Mouse (Mus musculus): ENCODE data around the gene Clca2. TPM values are rescaled to one million over a fixed set of nuclear protein-coding genes. Genes with fewer than 3 reads are reported as not detected.

Clca2 gene
- polyA plus RNA-seq (2015; fragmentation: Nextera tagmentation; extraction: Ambion mirVana): not detected in 2 replicates

- WGBS: 83% methylated on average over 6 of the region's 6 CpGs
- no peaks in the 10 kb centered on the region for H3K36me3 ChIP-seq (ENCODE audit: control insufficient read depth, insufficient read depth, low read length)
- ATAC-seq: no peak
Observed at GRCm38 (mm10) chr3:145099291-145099690, at the start of gene Clca2. Gene Clca2, minus strand, starts transcription at chr3:145099443.

GRCm38 (mm10) chr3:145147952-145148351, 48.7 kb upstream of the Clca2 start:
- no peaks in the 10 kb centered on the region for H3K4me1 ChIP-seq (ENCODE audit: control insufficient read depth, insufficient read depth, low read depth, low read length)
- no peak for ATAC-seq

More at GRCm38 (mm10) chr3:145099291-145099690, at the start of gene Clca2:
- Histone ChIP-seq H3K9me3 (ENCODE audit: control insufficient read depth, low read length) (no peaks in the 10 kb centered on the region), H3K4me3 (ENCODE audit: low read length) (no peak within 1 kb of the TSS), H3K27ac (ENCODE audit: low read depth, low read length) (no peak within 1 kb of the TSS), H3K4me2 (ENCODE audit: low read length) (no peak within 1 kb of the TSS), H3K9ac (ENCODE audit: low read depth, low read length) (no peak within 1 kb of the TSS), H3K27me3 (replicated peaks; ENCODE audit: control insufficient read depth, insufficient read depth, low read length) (no peaks in the 10 kb centered on the region), H3K4me1 (ENCODE audit: control insufficient read depth, insufficient read depth, low read depth, low read length) (no peaks in the 10 kb centered on the region)

GRCm38 (mm10) chr3:145147483-145147882, 48.2 kb upstream of the Clca2 start:
- 0 out of 2 replicates have a peak, but pooled peaks cover 3% of the 10 kb centered on the region for H3K36me3 ChIP-seq (ENCODE audit: control insufficient read depth, insufficient read depth, low read length)
- H3K9me3 ChIP-seq (ENCODE audit: control insufficient read depth, low read length): no peaks in the 10 kb centered on the region
- WGBS: 82% methylated on average over 2 of the region's 2 CpGs
- no peaks in the 10 kb centered on the region for H3K4me1 ChIP-seq (ENCODE audit: control insufficient read depth, insufficient read depth, low read depth, low read length)
- H3K27me3 ChIP-seq (replicated peaks; ENCODE audit: control insufficient read depth, insufficient read depth, low read length): no peaks in the 10 kb centered on the region
- no peak overlapping the region for H3K4me2 ChIP-seq (ENCODE audit: low read length)
- no peak overlapping the region for H3K9ac ChIP-seq (ENCODE audit: low read depth, low read length)
- no peak overlapping the region for H3K4me3 ChIP-seq (ENCODE audit: low read length)
- ATAC-seq: no peak
- H3K27ac ChIP-seq (ENCODE audit: low read depth, low read length): no peak overlapping the region

More at GRCm38 (mm10) chr3:145147952-145148351, 48.7 kb upstream of the Clca2 start:
- Histone ChIP-seq H3K36me3 (ENCODE audit: control insufficient read depth, insufficient read depth, low read length) (0 out of 2 replicates have a peak, but pooled peaks cover 3% of the 10 kb centered on the region), H3K27ac (ENCODE audit: low read depth, low read length) (no peak overlapping the region), H3K4me3 (ENCODE audit: low read length) (no peak overlapping the region), H3K9ac (ENCODE audit: low read depth, low read length) (no peak overlapping the region), H3K27me3 (replicated peaks; ENCODE audit: control insufficient read depth, insufficient read depth, low read length) (no peaks in the 10 kb centered on the region), H3K4me2 (ENCODE audit: low read length) (no peak overlapping the region), H3K9me3 (ENCODE audit: control insufficient read depth, low read length) (no peaks in the 10 kb centered on the region)

GRCm38 (mm10) chr3:145146871-145147270, 47.6 kb upstream of the Clca2 start:
- Histone ChIP-seq H3K4me1 (ENCODE audit: control insufficient read depth, insufficient read depth, low read depth, low read length) (no peaks in the 10 kb centered on the region), H3K27ac (ENCODE audit: low read depth, low read length) (no peak overlapping the region), H3K9me3 (ENCODE audit: control insufficient read depth, low read length) (no peaks in the 10 kb centered on the region), H3K9ac (ENCODE audit: low read depth, low read length) (no peak overlapping the region), H3K4me2 (ENCODE audit: low read length) (no peak overlapping the region), H3K4me3 (ENCODE audit: low read length) (no peak overlapping the region), H3K36me3 (ENCODE audit: control insufficient read depth, insufficient read depth, low read length) (0 out of 2 replicates have a peak, but pooled peaks cover 3% of the 10 kb centered on the region), H3K27me3 (replicated peaks; ENCODE audit: control insufficient read depth, insufficient read depth, low read length) (no peaks in the 10 kb centered on the region)
- no peak for ATAC-seq
- 95% methylated on average over 9 of the region's 9 CpGs for WGBS

GRCm38 (mm10) chr3:145143856-145144255, 44.6 kb upstream of the Clca2 start:
- H3K27ac ChIP-seq (ENCODE audit: low read depth, low read length): no peak overlapping the region
- H3K4me3 ChIP-seq (ENCODE audit: low read length): no peak overlapping the region
- no peaks in the 10 kb centered on the region for H3K9me3 ChIP-seq (ENCODE audit: control insufficient read depth, low read length)
- no peak overlapping the region for H3K9ac ChIP-seq (ENCODE audit: low read depth, low read length)
- H3K4me1 ChIP-seq (ENCODE audit: control insufficient read depth, insufficient read depth, low read depth, low read length): no peaks in the 10 kb centered on the region
- no peaks in the 10 kb centered on the region for H3K27me3 ChIP-seq (replicated peaks; ENCODE audit: control insufficient read depth, insufficient read depth, low read length)
- no peak for ATAC-seq
- 0 out of 2 replicates have a peak, but pooled peaks cover 3% of the 10 kb centered on the region for H3K36me3 ChIP-seq (ENCODE audit: control insufficient read depth, insufficient read depth, low read length)
- H3K4me2 ChIP-seq (ENCODE audit: low read length): no peak overlapping the region
- WGBS: 83% methylated on average over 10 of the region's 10 CpGs

- no peak overlapping the region for H3K4me3 ChIP-seq (ENCODE audit: low read length)
- no peak for ATAC-seq
- H3K27ac ChIP-seq (ENCODE audit: low read depth, low read length): no peak overlapping the region
Observed at GRCm38 (mm10) chr3:145142925-145143324, 43.7 kb upstream of the Clca2 start.

GRCm38 (mm10) chr3:145140236-145140635, 41.0 kb upstream of the Clca2 start:
- Histone ChIP-seq H3K4me1 (ENCODE audit: control insufficient read depth, insufficient read depth, low read depth, low read length) (no peaks in the 10 kb centered on the region), H3K9me3 (ENCODE audit: control insufficient read depth, low read length) (no peaks in the 10 kb centered on the region), H3K36me3 (ENCODE audit: control insufficient read depth, insufficient read depth, low read length) (0 out of 2 replicates have a peak, but pooled peaks cover 2% of the 10 kb centered on the region), H3K9ac (ENCODE audit: low read depth, low read length) (no peak overlapping the region), H3K4me3 (ENCODE audit: low read length) (no peak overlapping the region), H3K27me3 (replicated peaks; ENCODE audit: control insufficient read depth, insufficient read depth, low read length) (no peaks in the 10 kb centered on the region), H3K4me2 (ENCODE audit: low read length) (no peak overlapping the region), H3K27ac (ENCODE audit: low read depth, low read length) (no peak overlapping the region)
- 84% methylated on average over 4 of the region's 4 CpGs for WGBS
- ATAC-seq: no peak

More at GRCm38 (mm10) chr3:145142925-145143324, 43.7 kb upstream of the Clca2 start:
- Histone ChIP-seq H3K9ac (ENCODE audit: low read depth, low read length) (no peak overlapping the region), H3K9me3 (ENCODE audit: control insufficient read depth, low read length) (no peaks in the 10 kb centered on the region), H3K4me2 (ENCODE audit: low read length) (no peak overlapping the region), H3K36me3 (ENCODE audit: control insufficient read depth, insufficient read depth, low read length) (0 out of 2 replicates have a peak, but pooled peaks cover 3% of the 10 kb centered on the region), H3K4me1 (ENCODE audit: control insufficient read depth, insufficient read depth, low read depth, low read length) (no peaks in the 10 kb centered on the region), H3K27me3 (replicated peaks; ENCODE audit: control insufficient read depth, insufficient read depth, low read length) (no peaks in the 10 kb centered on the region)

GRCm38 (mm10) chr3:145131210-145131868, 32.1 kb upstream of the Clca2 start:
- Histone ChIP-seq H3K27ac (ENCODE audit: low read depth, low read length) (no peak overlapping the region), H3K4me3 (ENCODE audit: low read length) (no peak overlapping the region), H3K36me3 (ENCODE audit: control insufficient read depth, insufficient read depth, low read length) (peaks cover 9% of the 10 kb centered on the region), H3K4me2 (ENCODE audit: low read length) (no peak overlapping the region), H3K27me3 (replicated peaks; ENCODE audit: control insufficient read depth, insufficient read depth, low read length) (no peaks in the 10 kb centered on the region), H3K4me1 (ENCODE audit: control insufficient read depth, insufficient read depth, low read depth, low read length) (no peaks in the 10 kb centered on the region), H3K9ac (ENCODE audit: low read depth, low read length) (no peak overlapping the region), H3K9me3 (ENCODE audit: control insufficient read depth, low read length) (no peaks in the 10 kb centered on the region)
- 44% methylated on average over 3 of the region's 3 CpGs for WGBS
- ATAC-seq: peak; percentile 61; the same call in 1 of the 2 replicates

- Histone ChIP-seq H3K4me3 (ENCODE audit: low read length) (no peak overlapping the region), H3K9ac (ENCODE audit: low read depth, low read length) (no peak overlapping the region), H3K27me3 (replicated peaks; ENCODE audit: control insufficient read depth, insufficient read depth, low read length) (no peaks in the 10 kb centered on the region), H3K27ac (ENCODE audit: low read depth, low read length) (no peak overlapping the region), H3K4me2 (ENCODE audit: low read length) (no peak overlapping the region), H3K4me1 (ENCODE audit: control insufficient read depth, insufficient read depth, low read depth, low read length) (no peaks in the 10 kb centered on the region), H3K9me3 (ENCODE audit: control insufficient read depth, low read length) (no peaks in the 10 kb centered on the region), H3K36me3 (ENCODE audit: control insufficient read depth, insufficient read depth, low read length) (peaks cover 6% of the 10 kb centered on the region)
- no peak for ATAC-seq
Observed at GRCm38 (mm10) chr3:145129356-145129755, 30.1 kb upstream of the Clca2 start.

Data from hindbrain, embryonic 16.5 days (tissue).